Mouse (Mus musculus): Measurements from ENCODE around the gene Arfrp1.

Gene Arfrp1

DNA sequence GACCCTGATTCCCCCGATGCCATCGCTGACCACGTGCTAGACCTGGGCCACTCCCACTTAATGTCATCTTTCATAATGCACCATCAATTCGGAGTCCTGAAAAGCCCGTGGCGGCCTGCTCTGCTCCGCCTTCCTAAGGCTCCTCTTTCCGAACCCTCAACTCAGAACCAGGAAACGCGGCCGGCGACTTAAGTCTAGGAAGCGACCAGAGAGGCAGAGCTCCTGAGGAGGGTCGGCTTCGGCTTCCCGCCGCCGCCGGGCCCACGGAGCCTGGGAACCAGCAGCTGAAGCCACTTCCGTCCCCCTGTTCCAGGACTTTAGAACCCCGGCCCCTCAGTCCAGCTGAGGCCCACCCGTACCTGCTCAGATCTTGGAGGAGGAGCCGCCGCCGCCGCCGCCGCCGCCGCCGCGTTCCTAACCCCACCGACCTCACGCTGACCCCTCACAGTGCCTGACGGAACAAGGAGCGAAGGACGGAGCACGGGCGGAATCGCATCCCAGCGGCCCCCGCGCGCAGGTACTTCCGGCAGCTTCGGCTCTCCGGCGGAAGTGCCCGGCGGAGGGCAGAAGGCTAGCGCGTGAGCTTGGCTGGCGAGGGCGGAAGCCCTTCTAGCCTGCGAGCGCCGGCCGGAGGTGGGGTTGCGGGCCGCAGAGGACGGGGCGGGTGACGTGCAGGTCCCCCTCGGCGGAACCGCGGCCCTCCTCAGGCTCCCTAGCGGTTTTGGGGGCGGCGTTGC is at the start of gene Arfrp1, which contains the start of gene Zgpat:
Arfrp1 (minus strand) TSS at position 545 of the 737 bp plus-strand sequence.
Zgpat (plus strand) TSS at position 69 of the 737 bp plus-strand sequence.
- peak; percentile 80 to 90 for DNase-seq (ENCODE audit: low spot score in 2 of 2)

DNA sequence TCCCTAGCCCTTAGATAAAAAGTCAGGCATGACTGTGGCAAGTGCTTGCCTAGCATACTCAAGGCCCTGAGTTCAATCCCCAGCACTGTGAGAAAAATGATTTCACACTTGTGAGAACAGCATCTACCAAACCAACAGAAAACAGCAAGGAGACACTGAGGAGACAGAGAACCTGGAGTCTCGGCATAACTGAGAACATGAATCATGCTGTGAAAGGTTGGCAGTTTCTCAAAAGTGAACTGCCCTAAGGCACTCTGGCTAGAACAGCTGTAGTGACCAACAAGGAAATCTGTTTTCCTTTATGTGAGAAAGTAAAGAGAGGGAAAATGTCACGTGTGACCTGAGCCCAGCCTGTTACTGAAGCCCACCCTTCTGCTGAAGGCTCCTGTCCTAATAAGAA is 47.9 kb upstream of the Arfrp1 start:
- DNase-seq (ENCODE audit: low spot score in 2 of 2), result no peak

DNA sequence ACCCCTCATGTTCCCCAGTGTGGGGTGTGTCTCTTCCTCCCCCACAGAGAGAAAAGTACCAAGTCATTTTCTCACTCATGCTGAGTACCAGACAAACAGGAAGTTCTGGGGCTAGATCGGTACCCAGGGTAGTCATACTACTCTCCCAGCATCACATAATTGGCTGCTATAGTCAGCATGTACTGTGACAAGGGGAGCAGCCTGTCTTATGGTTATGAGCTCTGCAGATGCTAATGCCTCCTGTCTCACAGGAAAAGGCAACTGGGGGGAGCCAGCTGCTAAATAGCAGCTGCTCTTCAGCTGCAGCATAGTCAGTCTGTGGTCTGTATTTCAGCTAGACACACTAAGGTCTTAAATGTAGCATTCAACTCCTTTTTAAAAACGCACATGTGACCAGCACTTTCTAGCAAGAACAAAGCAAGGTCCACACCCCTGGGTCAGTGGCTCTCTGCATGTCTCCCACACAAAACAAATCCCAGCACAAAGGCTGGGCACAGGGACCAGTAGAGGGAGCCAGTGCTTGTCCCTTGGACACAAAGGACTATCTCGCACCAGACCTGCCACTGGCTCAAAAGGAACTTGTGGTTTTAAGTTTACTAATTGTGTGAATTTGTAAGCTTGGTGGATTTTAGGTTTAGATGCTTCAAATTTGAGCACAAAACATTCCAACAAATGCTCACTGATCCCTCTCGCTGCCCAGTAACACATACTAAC is 45.7 kb upstream of the Arfrp1 start:
- DNase-seq (ENCODE audit: low spot score in 2 of 2), result peak in 1 of 2 experiments; percentile 69

DNA sequence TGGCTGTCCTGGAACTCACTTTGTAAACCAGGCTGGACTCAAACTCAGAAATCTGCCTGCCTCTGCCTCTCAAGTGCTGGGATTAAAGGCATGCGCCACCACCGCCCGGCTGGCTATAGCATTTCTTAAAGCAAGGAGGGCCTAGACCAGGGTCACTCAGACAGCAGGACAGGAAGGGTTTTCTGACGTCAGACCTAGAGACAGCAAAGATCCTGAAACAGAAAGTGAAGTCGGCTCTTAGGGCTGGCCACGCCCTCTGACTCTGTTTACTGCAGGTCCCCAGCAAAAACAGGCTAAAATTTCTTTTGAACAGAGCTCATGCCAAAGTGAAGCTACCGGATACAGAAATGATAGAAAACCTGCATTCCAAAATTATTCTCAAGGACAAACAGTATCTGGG is 44.4 kb upstream of the Arfrp1 start:
- no peak for DNase-seq (ENCODE audit: low spot score in 2 of 2)

DNA sequence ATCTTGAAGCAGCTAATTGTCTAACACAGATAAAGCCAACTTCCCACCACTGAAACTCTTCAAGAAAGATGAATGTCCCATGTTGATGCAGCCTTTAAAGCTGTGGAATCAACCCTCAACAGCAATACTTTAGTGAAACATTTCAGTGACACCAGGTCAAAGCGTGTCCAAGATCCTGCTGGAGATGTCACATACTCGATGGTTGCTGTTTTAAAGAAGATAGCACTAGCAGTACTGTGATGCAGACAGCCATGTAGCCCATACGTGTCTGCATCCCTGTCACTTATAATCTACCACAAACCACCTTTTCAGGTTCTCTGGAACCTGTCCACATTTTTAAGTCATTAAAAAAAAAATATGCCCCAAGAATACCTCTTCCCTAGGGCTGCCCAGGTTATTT is 38.5 kb upstream of the Arfrp1 start:
- no peak for DNase-seq (ENCODE audit: low spot score in 2 of 2)

DNA sequence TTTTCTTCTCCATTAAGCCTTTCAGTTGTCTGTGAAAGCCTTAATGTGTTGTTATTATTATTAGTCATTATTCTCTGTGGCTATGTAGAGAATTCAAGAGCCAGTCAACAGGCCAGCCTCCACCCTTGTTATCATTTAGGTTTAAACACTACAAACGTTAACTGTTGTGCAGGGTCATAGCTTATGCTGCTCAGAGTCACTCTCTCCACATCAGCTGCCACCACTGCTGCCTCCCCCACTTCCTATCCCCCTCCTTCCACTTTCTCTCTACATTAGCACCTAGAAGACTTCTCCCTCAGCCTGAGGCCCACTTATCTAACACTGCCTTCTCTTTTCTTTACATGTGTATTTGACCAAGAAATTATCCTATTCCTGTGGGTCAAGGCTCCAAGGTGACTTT is 36.3 kb upstream of the Arfrp1 start:
- DNase-seq (ENCODE audit: low spot score in 2 of 2), result no peak

DNA sequence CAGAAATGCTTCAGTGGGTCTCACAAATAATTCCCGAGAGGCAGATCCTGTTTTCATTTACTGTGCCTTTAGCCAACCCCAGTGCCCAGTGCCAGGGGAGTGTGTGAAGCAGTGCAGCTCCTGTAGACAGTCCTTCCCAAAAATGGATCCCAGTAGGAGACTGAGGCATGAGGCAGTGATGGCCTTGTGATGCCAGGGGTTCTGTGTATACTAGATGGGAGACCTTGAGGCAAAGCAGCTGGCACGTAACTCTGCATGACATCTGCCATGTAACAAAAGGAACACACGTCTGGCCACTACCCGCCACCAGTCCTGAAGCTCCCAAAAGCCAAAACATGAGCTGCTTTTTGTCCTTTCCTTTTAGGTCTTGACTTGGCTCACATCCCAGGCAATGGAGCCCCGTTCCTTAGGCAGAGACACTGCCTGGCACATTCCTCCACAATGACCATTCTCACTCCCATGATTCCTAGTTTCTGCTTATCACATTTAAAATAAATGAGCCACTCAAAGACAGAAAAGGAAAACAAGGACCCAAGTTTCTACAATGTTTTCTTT is 32.1 kb upstream of the Arfrp1 start:
- no peak for DNase-seq (ENCODE audit: low spot score in 2 of 2)

DNA sequence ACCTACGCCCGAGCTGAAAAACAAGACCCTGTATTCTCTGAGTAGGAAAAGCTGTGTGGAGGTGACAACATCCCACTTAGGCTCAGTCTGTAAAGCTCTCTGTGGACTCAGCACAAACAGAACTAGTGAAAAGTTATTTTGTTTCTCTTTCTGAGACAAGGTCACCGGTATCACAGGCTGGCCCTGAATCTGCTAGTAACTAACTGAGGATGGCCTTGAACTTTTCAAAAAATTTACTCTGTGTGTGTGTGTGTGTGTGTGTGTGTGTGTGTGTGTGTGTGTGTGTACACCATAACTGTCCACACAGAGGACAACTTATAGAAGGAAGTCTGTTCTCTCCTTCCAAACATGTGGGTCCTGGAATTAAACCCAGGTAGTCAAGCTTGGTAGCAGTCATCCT is 28.9 kb upstream of the Arfrp1 start:
- no peak for DNase-seq (ENCODE audit: low spot score in 2 of 2)

DNA sequence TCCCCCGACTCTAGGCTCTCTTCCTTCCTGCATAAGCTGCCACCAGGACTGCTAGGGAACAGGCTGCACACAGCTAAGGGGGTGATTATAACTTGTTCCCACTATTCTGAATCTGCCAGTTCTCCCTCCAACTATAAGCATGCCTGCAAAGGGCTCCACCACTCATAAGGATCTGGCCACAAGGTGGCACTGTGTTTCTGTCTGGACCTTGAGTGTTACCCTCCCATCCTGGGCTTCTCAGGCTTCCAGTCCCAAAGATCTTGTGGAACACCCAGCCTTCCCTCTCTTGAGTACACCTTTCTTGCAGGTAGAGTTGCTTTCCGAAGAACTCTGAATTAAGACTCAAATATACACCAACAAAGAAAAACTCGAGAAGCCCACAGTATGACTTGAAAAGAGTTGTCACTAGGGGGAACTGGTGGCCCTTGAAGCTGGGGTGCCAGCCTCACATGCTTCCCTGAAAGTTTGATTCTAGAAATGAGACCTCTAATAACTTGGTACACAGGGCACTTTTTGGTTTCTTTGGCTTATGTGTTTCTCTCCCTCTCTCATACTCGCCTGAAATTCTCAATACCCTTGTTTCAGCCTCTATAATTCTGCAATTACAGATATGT is 27.5 kb upstream of the Arfrp1 start:
- peak; percentile 81 to 88 for DNase-seq (ENCODE audit: low spot score in 2 of 2)

DNA sequence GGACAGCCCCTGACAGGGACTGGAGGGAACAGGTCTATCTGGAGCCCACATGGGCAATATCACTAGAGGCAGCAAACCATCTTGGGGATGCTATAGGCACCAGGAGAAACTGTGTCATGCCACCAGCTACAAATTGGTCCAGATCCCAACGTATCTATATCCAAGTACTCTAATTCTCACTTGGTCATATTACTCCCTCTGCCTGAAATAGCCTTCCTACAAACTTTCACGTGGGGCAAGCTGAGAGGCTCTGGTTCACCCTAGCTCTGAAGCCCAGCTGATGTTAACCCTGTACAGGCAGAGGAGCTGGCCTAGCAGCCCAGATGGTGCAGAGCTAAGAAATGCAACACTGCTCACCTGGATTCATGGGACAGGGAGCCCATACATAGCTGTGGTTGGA is 26.3 kb upstream of the Arfrp1 start:
- no peak for DNase-seq (ENCODE audit: low spot score in 2 of 2)

DNA sequence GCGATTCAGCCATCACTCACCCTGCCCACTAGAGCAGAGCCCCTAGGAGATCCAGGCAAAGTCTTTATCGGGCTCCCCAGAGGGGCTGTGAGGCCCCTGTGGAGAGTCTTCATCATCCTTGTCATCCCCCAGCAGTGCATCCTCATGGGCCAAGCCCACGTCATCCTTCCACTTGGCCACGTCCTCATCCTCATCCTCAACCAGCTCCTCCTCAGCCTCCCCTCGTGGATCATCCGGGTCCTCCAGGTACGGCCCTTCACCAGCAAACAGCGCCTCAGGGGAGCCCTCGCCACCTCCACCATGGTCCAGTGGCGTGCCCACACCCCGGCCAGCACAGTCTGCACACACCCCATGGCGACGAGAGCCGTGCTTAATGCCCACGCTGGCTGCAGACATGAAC is 25.8 kb upstream of the Arfrp1 start:
- no peak for DNase-seq (ENCODE audit: low spot score in 2 of 2)

DNA sequence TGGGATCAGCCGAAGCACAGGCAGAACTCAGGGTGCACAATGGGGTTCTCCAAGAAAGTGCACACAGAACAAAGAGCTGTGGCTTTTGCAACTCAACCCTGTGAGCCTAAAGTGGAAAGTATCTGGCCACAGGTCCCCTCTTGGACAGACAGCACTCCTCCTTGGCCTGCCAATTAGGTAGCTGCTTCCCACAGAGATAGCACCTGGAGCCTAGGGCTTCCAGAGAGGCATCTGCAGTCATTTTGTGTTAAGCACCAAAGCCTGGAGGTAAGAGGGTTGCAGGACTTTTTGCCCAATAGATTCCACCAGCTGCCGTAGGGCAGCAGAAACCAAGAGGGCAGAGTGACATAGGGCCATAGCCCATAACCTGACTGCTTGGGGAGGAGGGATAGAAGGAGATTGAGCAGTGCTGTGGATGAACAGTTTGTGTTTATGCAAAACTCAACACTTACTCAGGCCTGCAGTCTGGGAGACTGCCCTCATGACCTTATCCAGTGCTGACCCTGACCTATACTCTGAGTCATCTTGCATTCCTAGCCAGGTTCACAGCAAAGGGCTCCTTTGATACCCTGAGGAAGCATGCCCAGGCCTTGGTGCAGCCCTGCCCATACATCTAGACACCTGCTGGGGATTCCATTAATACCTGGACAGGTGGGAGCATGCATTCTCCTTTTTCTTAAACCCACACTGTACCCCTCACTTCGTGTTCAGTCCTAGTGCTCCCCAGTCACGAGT is 25.1 kb upstream of the Arfrp1 start:
- DNase-seq (ENCODE audit: low spot score in 2 of 2), result no peak

DNA sequence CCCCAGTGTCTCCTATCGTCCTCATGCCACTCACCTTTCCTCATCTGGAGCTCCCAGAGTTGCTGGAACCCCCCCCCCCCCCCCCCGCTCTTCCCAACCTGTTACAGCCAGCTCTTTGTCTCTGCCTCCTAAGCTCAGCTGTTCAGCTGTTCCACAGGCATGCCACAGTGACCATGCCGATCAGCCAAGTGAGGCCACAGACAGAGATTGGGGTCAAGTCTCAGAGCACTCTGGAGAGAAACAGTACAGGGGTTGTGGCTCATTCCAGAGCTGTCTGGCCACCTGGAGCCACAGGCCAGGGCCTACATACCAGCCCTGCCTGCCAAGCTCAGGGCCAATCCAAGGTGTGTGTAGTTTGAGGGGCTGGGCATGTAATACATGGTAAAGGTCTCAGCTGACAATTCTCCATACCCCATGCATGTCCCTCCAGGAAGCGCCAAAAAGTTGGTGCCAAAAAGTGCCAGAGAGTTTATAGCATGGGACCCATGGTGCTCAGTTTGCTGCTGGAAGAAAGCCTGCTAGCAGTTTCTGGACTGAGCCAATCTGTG is 21.5 kb upstream of the Arfrp1 start:
- DNase-seq (ENCODE audit: low spot score in 2 of 2), result no peak

DNA sequence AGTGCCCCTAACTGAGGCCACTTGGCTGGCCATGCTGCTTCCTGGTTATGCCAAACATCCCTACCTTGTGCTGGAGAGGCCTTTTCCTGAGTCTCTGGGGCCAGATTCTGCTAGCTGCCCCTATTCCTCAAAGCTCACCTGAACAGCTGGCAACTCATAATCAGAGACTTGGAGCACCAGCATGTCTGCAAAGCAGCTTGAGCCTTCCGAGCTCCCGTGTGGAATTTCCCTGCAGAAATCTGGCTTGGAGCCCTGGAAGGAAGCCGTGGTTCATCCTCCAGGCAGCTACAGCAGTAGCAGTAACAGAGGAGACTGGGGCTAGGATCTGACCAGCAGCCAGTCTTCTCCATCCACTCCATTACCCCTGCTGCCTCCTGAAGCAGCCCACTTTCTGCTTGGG is 20.7 kb upstream of the Arfrp1 start:
- DNase-seq (ENCODE audit: low spot score in 2 of 2), result no peak

DNA sequence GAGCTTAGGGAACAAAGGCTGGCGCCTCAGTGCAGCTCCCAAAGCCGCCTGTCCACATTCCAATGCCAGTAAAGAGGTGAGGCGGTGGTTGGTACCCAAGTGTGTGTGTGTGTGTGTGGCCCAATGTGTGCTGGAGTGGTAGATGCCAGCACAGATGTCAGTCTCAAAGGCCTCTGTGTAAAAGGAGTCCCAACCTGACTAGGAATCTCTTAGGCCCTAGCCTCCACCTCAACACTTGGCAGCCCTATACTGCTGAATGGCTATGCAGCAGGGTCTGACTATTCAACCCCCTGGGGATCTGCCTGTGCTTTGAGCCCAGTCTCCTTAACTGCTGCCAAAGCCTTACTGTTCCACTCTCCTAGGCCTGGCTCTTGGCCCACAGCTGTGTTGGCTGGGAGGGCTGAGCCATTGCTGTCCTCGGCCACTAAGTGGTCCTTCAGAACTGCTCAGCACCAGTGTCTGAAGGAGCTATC is 19.8 kb upstream of the Arfrp1 start:
- no peak for DNase-seq (ENCODE audit: low spot score in 2 of 2)

DNA sequence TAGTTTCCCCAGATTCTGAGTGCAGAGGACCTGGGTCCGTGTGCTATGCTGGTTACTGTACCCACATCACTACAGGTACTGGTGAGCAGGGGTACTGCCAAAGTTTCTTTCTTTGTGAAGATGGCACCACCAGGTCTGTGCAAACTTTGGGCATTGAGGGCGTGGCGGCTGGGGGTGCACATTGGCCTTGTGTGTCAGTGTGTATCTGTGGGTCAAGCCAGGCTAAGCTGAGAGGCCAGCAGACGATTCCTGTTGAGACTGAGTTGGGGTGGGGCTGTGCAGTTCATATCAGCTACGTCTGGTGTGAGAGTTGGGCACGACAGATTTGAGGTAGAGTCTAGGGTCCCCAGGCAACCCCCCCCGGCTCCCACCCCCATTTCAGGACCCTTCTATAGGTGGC is 19.3 kb upstream of the Arfrp1 start:
- no peak for DNase-seq (ENCODE audit: low spot score in 2 of 2)

DNA sequence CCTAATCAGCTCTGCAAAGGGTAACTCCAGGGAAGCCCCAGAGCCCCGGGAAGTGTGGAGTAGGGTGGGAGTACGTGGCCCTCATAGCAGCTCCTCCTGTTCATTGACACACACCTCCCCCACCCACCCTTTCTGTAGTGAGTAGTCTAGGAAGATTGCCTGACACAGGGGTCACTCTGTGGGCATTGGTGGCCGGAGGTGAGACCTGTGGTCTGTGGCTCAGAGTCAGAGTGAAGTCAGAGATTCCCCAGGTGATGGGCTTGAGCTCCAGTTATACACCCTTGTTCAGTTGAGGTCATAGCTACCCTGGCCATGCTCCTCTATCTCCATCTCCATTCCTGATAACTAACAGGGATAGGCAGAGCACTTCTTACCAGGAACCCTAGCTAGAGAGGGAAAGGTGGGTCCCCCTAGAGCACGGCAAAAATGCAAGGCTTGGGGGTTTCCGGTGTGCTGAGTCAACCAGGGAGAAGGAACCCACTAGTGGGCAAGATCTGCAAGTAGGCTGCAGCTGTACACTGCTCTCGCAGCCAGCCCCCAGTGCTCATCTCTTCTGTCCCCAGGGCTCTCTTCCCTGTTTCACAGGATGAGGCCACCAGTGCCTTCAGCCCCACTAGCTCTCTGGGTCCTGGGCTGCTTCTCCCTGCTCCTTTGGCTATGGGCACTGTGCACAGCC is 16.6 kb upstream of the Arfrp1 start:
- no peak for DNase-seq (ENCODE audit: low spot score in 2 of 2)

DNA sequence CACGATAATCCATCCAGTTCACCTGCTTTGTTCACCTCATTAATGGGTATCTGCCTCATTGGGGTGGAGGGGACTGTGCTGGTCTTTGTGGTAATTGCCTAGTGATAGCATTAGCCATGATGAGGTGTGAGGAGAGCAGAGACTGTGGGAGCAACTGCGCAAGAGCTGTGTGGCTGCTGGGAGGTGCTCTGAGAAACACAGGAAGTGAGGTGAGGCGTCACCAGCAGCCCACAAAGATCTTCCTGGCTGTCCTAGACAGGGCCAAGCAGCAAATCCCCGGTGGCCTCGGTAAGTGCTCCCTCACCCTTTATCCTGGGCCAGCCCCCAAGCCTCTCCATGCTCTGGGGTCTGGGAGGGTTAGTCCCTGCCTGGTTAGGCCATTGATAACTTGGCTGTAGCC is 15.9 kb upstream of the Arfrp1 start:
- no peak for DNase-seq (ENCODE audit: low spot score in 2 of 2)

DNA sequence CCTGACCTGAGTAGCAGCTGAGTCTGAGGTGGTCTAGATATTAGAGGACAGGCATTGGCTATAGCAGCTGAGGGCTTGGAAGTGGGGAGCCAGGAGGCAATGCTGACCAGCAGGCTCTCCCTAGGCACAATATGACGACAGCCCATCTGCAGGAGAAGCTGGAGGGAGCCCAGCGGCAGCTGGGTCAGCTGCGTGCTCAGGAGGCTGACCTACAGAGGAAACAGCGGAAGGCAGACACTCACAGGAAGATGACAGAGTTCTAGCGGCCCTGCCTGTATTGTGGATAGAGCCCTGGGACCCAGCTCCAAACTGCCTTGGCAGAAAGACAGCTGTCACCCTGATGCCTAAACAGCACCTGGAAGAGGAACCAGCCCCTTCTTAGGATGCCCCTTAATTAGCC is 15.0 kb upstream of the Arfrp1 start:
- no peak for DNase-seq (ENCODE audit: low spot score in 2 of 2)

DNA sequence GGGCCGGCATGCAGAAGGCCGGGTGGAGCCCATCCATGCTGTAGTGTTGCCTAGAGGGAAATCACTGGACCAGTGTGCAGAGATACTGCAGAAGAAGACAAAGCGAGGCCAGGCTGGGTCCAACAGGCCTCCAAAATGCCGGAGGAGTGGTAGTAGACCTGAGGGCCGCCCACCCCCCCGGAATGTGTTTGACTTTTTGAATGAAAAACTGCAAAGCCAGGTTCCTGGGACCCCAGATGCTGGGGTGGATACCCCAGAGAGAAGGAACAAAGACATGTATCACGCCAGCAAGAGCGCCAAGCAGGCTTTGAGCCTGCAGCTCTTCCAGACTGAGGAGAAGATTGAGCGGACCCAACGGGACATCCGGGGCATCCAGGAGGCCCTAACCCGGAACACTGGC is 14.6 kb upstream of the Arfrp1 start, which contains the start of gene Lime1:
Lime1 (plus strand) TSS at position 301 of the 400 bp plus-strand sequence.
- no peak for DNase-seq (ENCODE audit: low spot score in 2 of 2)

DNA sequence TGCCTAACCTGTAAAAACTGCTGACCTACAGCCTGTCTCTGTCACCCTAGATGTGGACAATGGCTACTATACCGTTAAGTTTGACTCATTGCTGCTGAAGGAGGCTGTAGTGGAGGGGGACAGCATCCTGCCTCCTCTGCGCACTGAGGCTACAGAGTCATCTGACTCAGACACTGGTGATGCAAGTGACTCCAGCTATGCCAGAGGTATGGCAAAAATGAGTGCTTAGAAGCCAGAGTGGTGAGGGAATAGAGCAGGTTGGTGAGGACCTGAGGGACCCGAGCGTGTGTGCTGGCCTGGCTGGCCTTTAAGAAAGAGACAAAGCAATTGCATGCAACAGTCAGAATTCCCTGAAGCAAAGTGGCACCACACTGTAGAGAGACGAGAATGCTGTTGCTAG is 13.5 kb upstream of the Arfrp1 start:
- DNase-seq (ENCODE audit: low spot score in 2 of 2), result no peak
